ENCODE assay signal across 8 mouse cellular contexts in the genomic region with DNA sequence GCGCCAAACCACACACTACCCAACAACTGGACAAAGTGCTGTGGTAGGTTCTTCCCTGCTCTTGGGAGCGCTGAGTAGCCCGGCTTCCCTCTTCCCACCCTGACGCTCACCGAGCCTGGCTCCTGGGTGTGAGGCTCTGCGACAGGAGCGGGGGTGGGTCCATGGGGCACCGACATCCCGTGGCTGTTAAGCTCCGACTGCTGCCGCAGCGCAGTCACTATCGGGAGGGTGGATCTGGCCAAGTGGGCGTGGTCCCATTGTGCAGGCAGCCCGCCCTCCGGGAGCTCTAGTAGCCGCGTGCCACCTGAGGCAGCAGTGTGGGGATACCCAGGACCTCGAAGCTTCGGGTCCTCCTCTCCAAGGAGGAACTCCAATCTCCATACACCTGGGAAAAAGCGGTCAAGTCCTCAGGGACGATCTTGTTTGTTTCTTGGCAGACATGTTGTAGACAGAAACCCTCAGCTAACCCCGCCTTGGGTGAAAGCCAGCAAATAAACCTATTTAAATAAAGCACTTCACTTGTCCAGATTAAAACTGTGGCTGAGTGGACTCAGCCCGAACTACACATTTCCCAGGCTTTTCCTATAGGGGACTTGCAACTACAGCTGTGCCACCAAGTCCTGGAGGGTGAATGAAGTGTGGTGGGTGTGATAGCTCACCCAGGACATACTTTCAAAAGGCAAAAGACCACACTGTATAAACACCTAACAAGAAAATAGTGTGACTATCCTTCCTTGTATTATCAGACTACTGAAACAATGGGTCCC. TPM values are rescaled to one million over a fixed set of nuclear protein-coding genes. Genes with fewer than 3 reads are reported as not detected.
DNase-seq lines count a peak whose midpoint lies in the region; ATAC-seq and TF ChIP-seq lines count a peak whose summit lies in the region.

Gene Mfsd2b (minus strand): TSS at position 199 of the 767 bp plus-strand sequence.

- H3K9me3 ChIP-seq in forebrain, postnatal 0 days (ENCODE audit: low read length) = no peaks in the 10 kb centered on the region
- no peaks in the 10 kb centered on the region for H3K9me3 ChIP-seq in hindbrain, embryonic 11.5 days (ENCODE audit: control insufficient read depth, low read length)

- peak within 1 kb of the TSS; percentile 58 for H3K9ac ChIP-seq in forebrain, postnatal 0 days
- H3K9ac ChIP-seq in hindbrain, embryonic 11.5 days (ENCODE audit: low read depth, low read length) = peak within 1 kb of the TSS; percentile 53

- peak within 1 kb of the TSS; percentile 92 for H3K4me2 ChIP-seq in forebrain, postnatal 0 days (ENCODE audit: low read depth)
- H3K4me2 ChIP-seq in hindbrain, embryonic 11.5 days (replicated peaks; ENCODE audit: low read depth, low read length) = peak within 1 kb of the TSS; percentile 72

- TF ChIP-seq POLR2A in cerebellum, adult 2 months (IDR thresholded peaks at IDR 0.05; ENCODE audit: borderline replicate concordance, insufficient read depth, low read length) = no peak

- WGBS in cerebellum, adult 2 months = 4% methylated on average over 24 of the region's 24 CpGs
- WGBS in forebrain, postnatal 0 days = 5% methylated on average over 24 of the region's 24 CpGs
- WGBS in hindbrain, embryonic 11.5 days = 6% methylated on average over 24 of the region's 24 CpGs

- H3K36me3 ChIP-seq in forebrain, postnatal 0 days (ENCODE audit: insufficient read depth) = peaks cover 4% of the 10 kb centered on the region
- H3K36me3 ChIP-seq in hindbrain, embryonic 11.5 days (ENCODE audit: control insufficient read depth, insufficient read depth, low read length) = no peaks in the 10 kb centered on the region

- H3K27ac ChIP-seq in cerebellum, adult 2 months (ENCODE audit: insufficient read depth, low read length) = no peak within 1 kb of the TSS
- H3K27ac ChIP-seq in forebrain, postnatal 0 days (ENCODE audit: low read depth, low read length) = no peak within 1 kb of the TSS
- no peak within 1 kb of the TSS for H3K27ac ChIP-seq in hindbrain, embryonic 11.5 days (ENCODE audit: low read depth, low read length)

- H3K4me3 ChIP-seq in cerebellum, adult 2 months (replicated peaks; ENCODE audit: insufficient read depth, low read depth, low read length) = no peak within 1 kb of the TSS
- peak within 1 kb of the TSS; percentile 41 for H3K4me3 ChIP-seq in forebrain, postnatal 0 days (ENCODE audit: low read depth, low read length)
- peak within 1 kb of the TSS; percentile 30 for H3K4me3 ChIP-seq in hindbrain, embryonic 11.5 days (ENCODE audit: low read depth, low read length)

- H3K27me3 ChIP-seq in cerebellum, adult 2 months (ENCODE audit: control insufficient read depth, insufficient read depth, low read length) = no peaks in the 10 kb centered on the region
- H3K27me3 ChIP-seq in forebrain, postnatal 0 days (ENCODE audit: insufficient read depth, low read length) = no peaks in the 10 kb centered on the region; the same call in 1 of the 2 replicates
- H3K27me3 ChIP-seq in hindbrain, embryonic 11.5 days (ENCODE audit: control insufficient read depth, insufficient read depth, low read length) = no peaks in the 10 kb centered on the region

- ATAC-seq in forebrain, postnatal 0 days = peak; percentile 86
- peak; percentile 92 for ATAC-seq in hindbrain, embryonic 11.5 days (ENCODE audit: low FRiP score)

- 0 out of 2 replicates have a peak, but pooled peaks cover 3% of the 10 kb centered on the region for H3K4me1 ChIP-seq in cerebellum, adult 2 months (ENCODE audit: control insufficient read depth, insufficient read depth, low read length)
- peaks cover 8% of the 10 kb centered on the region; the same call in 1 of the 2 replicates for H3K4me1 ChIP-seq in forebrain, postnatal 0 days (ENCODE audit: insufficient read depth)
- H3K4me1 ChIP-seq in hindbrain, embryonic 11.5 days (replicated peaks; ENCODE audit: control insufficient read depth, insufficient read depth, low read length) = 0 out of 2 replicates have a peak, but pooled peaks cover 4% of the 10 kb centered on the region

- DNase-seq in R1 (ENCODE audit: low read depth, low spot score) = peak; percentile 87
- DNase-seq in cerebellum, adult 2 months = peak; percentile 43 to 51
- peak; percentile 73 for DNase-seq in forebrain, postnatal 0 days
- DNase-seq in hindbrain, embryonic 11.5 days (ENCODE audit: low spot score) = peak; percentile 70
- peak; percentile 11 for DNase-seq in left cerebral cortex, adult 11 months (ENCODE audit: low spot score)
- peak; percentile 81 to 86 for DNase-seq in lung, postnatal 4 days
- DNase-seq in retina, postnatal 7 days (ENCODE audit: low read depth, low spot score) = peak; percentile 58
- peak; percentile 83 for DNase-seq in urinary bladder, postnatal 14 days (ENCODE audit: low spot score)

- no peak for TF ChIP-seq CTCF in cerebellum, adult 2 months (IDR thresholded peaks at IDR 0.05; ENCODE audit: borderline replicate concordance, insufficient read depth, low read depth, low read length)
- TF ChIP-seq CTCF in forebrain, postnatal 0 days (IDR thresholded peaks at IDR 0.05; ENCODE audit: low read depth) = 0 out of 2 replicates have a peak, but pooled peaks have one; percentile 1

RNA-seq across cellular contexts. Expression of gene Mfsd2b, which starts in this region (rescaled TPM):
- polyA plus RNA-seq in cerebellum, adult 2 months (2012; rRNA removed) = 3.0 TPM in 2 replicates
- total RNA-seq in forebrain, postnatal 0 days (2014; rRNA removed) = 1.1 and 3.4 TPM in 2 replicates
- 0.49 and 1.3 TPM in 2 replicates for polyA plus RNA-seq in forebrain, postnatal 0 days (2015; fragmentation: Nextera tagmentation; extraction: Ambion mirVana)
- polyA plus RNA-seq in hindbrain, embryonic 11.5 days (2014; fragmentation: Nextera tagmentation; extraction: Ambion mirVana) = 4.6 and 4.8 TPM in 2 replicates

Comparison
In these comparisons a context has a peak if more than half of its experiments do, and no peak if none do; other contexts are left out.
1. DNase-seq: peak in every context shown above with its lines; median percentile 87 in R1; 84 in lung, postnatal 4 days; 83 in urinary bladder, postnatal 14 days; 73 in forebrain, postnatal 0 days; 70 in hindbrain, embryonic 11.5 days; 58 in retina, postnatal 7 days; 47 in cerebellum, adult 2 months; 11 in left cerebral cortex, adult 11 months.